Mouse (Mus musculus): Measurements from ENCODE around the gene Rnf10. TPM values are rescaled to one million over a fixed set of nuclear protein-coding genes. Genes with fewer than 3 reads are reported as not detected.

The Rnf10 gene
- total RNA-seq, 2 experiments from 2014 or later: 238 to 248 TPM

DNA sequence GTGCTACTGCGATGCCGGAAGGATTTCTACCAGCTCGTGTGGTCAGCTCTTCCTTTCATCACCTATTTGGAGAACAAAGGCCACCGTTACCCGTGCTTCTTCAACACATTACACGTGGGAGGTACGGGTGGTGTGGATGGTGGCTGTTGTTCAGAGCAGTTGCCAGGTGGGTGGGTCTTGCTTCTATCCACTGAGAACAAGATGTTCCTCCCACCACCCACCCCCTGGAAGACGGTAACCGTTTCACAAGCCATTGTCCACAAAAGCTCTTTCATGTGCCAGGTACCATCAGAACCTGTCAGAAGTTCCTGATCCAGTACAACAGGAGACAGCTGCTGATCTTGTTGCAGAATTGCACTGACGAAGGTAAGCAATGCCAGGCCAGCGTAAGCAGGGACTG lies 32.5 kb downstream of the Rnf10 start:
- TF ChIP-seq CTCF (conservative IDR thresholded peaks at IDR 0.05): no peak
- DNase-seq (ENCODE audit: low spot score in 2 of 2): peak in 1 of 2 experiments; percentile 39
- peak overlapping the region; percentile 98 for H3K4me3 ChIP-seq
- peak overlapping the region; percentile 93 for H3K27ac ChIP-seq

DNA sequence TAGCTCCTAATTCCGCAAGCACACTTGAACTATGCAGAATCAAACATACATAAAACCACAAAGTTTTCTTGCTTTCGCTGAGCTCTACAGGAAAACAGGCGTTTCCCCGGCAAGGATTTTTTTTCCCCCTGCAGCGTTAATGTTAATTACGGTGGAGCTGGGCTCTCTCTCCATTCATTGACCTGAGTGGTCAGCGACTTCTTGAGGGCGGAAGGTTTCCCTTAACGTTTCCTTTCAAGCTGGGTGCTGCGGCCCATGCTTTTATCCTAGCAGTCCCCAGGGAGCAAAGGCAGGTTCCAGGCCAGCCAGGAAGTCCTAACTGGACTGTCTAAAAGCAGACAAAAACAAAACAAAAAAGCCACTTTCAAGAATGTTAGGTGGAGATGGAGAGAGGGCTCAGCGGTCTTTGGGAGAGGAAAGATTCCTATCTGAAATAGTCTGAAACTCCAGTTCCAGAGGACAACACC lies 33.9 kb downstream of the Rnf10 start:
- no peak; the same call in 1 of the 2 replicates for TF ChIP-seq CTCF (conservative IDR thresholded peaks at IDR 0.05)
- DNase-seq (ENCODE audit: low spot score in 2 of 2): no peak
- peak overlapping the region; percentile 93 for H3K27ac ChIP-seq
- peak overlapping the region; percentile 98 for H3K4me3 ChIP-seq

DNA sequence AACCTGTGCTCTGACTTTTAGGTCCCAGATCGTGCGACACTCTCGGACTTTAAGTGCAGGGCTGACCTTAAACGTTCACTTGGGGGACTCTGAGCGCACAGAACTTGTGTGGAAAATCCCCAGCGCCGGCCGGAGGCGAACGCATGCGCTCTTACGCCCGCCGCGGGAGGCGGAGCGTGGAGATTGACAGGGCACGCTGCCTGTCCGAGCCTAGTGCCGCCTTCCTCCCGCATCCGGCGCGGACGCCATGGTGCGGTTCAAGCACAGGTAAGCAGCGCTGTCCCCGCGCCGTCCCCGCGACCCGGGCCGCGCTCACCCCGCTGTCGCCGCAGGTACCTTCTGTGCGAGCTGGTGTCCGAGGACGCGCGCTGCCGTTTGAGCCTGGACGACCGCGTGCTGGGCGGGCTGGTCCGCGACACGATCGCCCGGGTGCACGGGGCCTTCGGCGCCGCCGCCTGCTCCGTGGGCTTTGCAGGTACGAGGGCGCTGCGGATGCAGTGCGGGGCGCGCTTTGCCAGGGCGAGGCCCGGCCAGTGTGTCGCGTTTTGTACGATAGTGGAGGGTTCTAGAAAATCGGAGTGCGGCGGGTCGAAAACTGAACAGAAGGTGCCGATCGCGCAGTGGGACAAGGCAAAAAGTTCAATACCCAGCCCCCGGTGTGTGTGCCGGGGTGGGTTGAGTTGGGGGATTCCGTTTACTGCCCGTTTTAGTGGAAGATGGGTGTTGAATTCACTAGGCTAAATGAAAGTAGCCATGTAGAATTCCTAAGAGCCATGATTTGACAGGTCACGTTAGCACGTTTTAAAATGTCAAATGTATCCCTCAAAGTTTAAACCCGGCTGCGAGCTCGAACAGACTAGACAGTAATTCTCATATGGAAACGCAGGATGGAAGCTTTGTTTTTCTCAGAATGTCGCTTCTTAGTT lies 34.6 kb downstream of the Rnf10 start:
- peak; percentile 62 for TF ChIP-seq CTCF (conservative IDR thresholded peaks at IDR 0.05)
- H3K27ac ChIP-seq: peak overlapping the region; percentile 93
- H3K4me3 ChIP-seq: peak overlapping the region; percentile 98
- peak; percentile 92 to 93 for DNase-seq (ENCODE audit: low spot score in 2 of 2)

DNA sequence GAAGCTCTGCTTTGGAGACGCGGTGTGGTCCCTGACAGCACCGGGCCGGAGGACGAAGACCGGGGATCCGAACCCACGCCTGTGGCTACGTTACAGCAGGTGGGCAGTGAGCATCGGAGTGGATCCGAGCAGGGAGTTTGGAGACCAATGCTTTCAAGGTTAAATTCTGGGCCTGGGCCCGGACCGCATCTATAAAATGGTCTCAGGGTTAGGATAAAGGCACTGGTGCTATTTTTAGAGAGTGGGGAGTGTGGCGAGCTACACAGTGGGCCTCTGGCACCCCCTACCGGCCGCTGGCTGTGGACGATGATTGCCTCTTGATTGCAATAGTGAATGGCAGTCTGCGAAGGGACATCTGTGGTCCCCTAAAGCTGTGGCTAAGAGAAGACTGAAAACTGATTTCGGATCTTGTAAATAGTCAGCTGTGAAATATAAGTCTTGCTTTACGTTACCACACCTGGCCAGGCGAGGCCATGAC lies 36.9 kb downstream of the Rnf10 start, which contains the start of gene Pop5:
Gene Pop5, plus strand, starts transcription at position 51 of the 478 bp plus-strand sequence.
- Histone ChIP-seq H3K27ac (peak within 1 kb of the TSS; percentile 94), H3K4me3 (peak within 1 kb of the TSS; percentile 68)
- DNase-seq (ENCODE audit: low spot score in 2 of 2): peak; percentile 85 to 94
- TF ChIP-seq CTCF (conservative IDR thresholded peaks at IDR 0.05): peak; percentile 95

DNA sequence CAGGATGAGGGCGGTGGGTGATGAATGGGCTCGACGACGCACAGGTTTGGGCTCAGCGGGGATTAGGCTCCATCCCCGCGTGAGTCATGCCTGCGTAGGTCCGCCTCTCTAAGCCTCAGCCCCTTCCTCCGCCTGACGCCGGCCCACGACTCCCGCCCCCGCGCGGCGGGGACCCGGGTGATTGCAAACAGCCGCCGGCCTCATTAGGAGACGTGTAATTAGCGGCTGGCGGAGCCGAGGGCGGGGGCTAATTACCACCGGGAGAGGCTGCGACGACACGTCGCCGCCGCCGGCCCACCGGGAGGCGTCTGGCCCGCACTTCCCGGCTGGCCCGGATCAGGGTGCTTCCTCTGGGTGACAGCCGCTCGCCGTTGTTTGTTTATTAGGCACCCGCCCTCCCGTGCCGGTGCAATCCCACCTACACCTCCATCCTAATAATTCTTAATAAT lies 37.4 kb downstream of the Rnf10 start:
- Histone ChIP-seq H3K27ac (peak overlapping the region; percentile 94), H3K4me3 (peak overlapping the region; percentile 68)
- TF ChIP-seq CTCF (conservative IDR thresholded peaks at IDR 0.05): no peak
- peak; percentile 77 to 78 for DNase-seq (ENCODE audit: low spot score in 2 of 2)

DNA sequence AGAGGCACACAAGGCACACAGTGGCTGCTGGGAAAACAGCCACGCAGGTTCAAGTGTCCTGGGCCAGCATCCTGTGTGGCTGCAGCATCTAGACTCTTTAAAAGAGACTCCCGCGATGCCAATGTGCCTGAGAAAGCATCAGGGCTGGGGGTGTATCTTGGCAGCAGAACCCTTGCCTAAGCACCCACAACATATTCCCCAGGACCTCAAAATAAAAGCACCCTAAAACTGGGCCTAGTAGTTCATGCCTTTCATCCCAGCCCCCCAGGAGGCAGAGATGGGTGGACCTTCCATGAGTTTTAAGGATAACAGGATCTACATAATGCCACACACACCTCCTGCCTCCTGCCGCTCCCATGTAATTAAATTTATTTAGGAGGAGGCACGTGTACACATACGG lies 38.2 kb downstream of the Rnf10 start:
- no peak for TF ChIP-seq CTCF (conservative IDR thresholded peaks at IDR 0.05)
- DNase-seq (ENCODE audit: low spot score in 2 of 2): no peak
- no peak overlapping the region for H3K4me3 ChIP-seq
- peak overlapping the region; percentile 94 for H3K27ac ChIP-seq

DNA sequence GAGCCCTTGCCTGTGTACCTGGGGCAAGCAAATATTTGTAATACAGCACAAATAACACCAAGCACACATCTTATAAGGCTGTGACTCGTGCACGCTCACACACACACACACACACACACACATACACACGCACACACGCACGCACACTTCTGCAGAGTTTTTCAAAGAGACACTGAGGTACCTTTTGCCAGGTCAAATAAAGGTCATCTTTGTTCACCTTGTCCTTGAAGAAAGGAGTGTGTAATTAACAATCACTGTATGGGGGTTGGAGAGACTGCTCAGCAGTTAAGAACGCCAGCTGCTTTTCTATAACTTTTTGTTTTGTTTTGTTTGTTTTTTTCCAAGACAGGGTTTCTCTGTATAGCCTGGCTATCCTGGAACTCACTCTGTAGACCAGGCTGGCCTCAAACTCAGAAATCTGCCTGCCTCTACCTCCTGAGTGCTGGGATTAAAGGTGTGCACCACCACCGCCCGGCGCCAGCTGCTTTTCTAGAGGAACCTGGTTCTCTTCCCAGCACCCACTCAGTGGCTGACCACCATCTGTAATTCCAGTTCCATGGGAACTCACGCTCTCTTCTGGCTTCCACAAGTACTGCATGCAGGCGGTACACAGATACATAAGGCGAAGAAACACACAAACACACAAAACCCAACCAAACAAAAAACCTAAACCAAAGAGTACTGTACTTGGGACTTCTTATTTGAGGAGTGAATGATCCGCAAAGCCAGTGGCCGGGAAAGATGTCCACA lies 39.5 kb downstream of the Rnf10 start:
- Histone ChIP-seq H3K4me3 (no peak overlapping the region), H3K27ac (no peak overlapping the region)
- TF ChIP-seq CTCF (conservative IDR thresholded peaks at IDR 0.05): peak; percentile 45
- no peak for DNase-seq (ENCODE audit: low spot score in 2 of 2)

DNA sequence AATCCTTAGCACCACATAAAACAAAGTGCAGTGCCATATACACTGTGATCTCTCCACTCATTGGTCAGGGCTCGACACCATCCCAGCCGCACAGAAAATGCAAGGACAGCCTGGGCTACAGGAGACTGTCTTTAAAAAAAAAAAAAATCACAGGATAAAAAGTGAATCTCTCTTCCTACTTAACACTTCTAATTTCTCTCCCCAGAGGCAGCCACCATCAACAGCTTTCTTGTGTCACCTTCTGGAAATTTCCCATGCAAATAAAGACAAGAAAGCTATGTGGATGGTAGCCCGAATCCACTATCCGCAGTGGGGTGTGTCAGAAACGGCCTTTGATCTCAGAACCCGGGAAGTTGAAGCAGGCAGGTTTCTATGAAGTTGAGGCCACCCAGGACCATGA lies 40.2 kb downstream of the Rnf10 start:
- H3K27ac ChIP-seq: no peak overlapping the region
- TF ChIP-seq CTCF (conservative IDR thresholded peaks at IDR 0.05): no peak
- H3K4me3 ChIP-seq: no peak overlapping the region
- no peak for DNase-seq (ENCODE audit: low spot score in 2 of 2)

DNA sequence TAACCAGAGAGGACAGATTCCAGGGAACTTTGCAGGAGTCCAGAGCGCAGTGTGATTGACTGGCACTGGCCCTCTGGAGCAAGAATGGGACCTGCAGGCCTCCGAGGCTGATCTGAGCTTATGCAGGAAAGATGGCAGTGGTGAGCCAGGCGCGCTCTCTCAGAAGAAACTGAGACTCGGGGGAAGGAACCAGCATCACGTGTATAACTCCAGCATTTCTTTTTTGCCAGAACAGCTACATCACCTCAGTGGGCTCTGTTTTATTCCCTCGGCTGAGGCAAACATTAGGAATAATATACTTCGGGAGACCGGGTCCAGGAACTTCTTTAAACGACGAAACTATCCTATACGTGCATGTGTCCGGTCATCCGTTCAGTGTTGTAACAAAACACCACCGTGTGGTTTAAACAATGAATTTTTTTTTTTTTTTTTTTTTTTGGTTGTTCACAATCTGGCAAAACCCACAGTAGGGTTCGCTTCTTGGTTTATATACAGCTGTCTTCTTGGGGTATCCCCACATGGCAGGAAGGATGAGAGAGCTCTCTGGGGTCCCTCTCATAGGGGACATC lies 41.1 kb downstream of the Rnf10 start:
- TF ChIP-seq CTCF (conservative IDR thresholded peaks at IDR 0.05): peak; percentile 55

DNA sequence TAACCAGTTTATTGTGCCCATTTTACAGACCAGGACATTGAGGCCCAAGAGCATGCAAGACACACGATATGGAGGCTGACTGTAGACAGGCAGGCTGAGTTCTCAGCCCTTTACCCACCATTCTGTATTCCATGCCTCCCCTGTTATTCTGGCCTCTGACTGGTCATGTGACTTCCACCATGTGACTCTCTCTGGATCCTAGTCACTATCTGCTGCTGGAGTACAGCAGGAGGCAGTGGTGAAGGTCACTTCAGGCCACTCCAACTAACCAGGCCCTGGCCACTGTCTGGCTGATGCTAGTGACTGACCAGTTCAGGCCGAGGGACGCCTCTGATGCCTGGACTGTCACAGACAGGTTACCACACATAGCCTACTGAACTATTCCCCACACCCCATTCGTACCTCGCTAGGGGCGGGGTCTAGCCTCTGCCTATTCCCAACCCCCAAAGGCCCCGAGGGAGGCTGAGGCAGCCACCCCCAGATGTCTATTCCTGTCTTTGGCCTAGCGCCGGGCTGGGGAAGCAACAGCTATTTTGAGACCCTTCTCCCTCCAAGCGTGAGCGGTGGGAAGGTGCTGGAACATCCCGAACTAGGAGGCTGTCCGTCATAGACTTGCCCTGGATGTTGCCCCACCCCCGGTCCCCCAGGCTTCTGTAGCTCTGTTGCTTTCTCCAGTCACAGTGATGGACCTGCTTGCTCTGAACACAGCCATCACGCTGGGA lies 41.7 kb downstream of the Rnf10 start:
- Histone ChIP-seq H3K27ac (no peak overlapping the region; the same call in 1 of the 2 replicates), H3K4me3 (no peak overlapping the region)
- no peak for DNase-seq (ENCODE audit: low spot score in 2 of 2)
- no peak for TF ChIP-seq CTCF (conservative IDR thresholded peaks at IDR 0.05)

More for the DNA sequence above, 41.1 kb downstream of the Rnf10 start:
- H3K4me3 ChIP-seq: no peak overlapping the region
- no peak overlapping the region; the same call in 1 of the 2 replicates for H3K27ac ChIP-seq
- DNase-seq (ENCODE audit: low spot score in 2 of 2): no peak

DNA sequence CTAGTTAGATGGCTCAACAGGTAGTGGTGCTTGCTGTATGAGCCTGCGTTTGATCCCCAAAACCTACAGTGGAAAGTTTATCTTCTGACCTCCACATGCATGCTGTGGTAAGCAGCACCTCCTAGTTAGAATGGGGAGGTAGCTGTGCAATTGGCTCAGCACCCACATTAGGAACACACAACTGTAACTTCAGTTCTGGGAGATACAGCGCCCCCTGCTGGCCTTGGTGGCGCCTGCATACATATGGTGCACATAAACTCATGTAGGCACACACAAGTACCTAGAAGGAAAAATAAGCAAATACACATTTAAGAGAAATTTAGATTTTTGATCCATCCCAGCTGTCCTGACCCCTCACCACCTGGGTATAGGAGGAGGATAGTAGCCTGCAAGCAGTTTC lies 50.2 kb downstream of the Rnf10 start:
- no peak for DNase-seq (ENCODE audit: low spot score in 2 of 2)
- Histone ChIP-seq H3K4me3 (no peak overlapping the region), H3K27ac (no peak overlapping the region)
- peak; percentile 61 for TF ChIP-seq CTCF (conservative IDR thresholded peaks at IDR 0.05)

Data from layer of hippocampus, adult 2 months (tissue).